Mouse (Mus musculus) embryonic facial prominence, embryonic 13.5 days (tissue): ENCODE measurements at regions not wholly inside any gene's neighbourhood (a gene's known extent, or its start where the extent isn't known, plus 50 kb on each side); places are given as distances from the start of the nearest gene placed in this dataset.

Experiments
- ATAC-seq: fragments of 200-750 bp; cut with Nextera tagmentation; 2 replicates; pipeline ENCODE4 v1.8.0; 2017; ENCODE audit warnings: low read depth; ENCODE audit not compliant: insufficient number of reproducible peaks, insufficient read depth, low FRiP score, low TSS enrichment
- H3K27ac ChIP-seq: fragments of 300-500 bp; sonication (generic); 2 replicates; pipeline ENCODE4 v1.5.1; 2015; ENCODE audit warnings: moderate library complexity, mild to moderate bottlenecking, inconsistent platforms
- H3K27me3 ChIP-seq: fragments of 300-500 bp; sonication (generic); 2 replicates; pipeline ENCODE4 v1.6.1; 2015; ENCODE audit warnings: mild to moderate bottlenecking, inconsistent platforms
- H3K36me3 ChIP-seq: fragments of 300-500 bp; sonication (generic); 2 replicates; pipeline ENCODE4 v1.6.1; 2015; ENCODE audit warnings: mild to moderate bottlenecking, inconsistent platforms
- H3K4me1 ChIP-seq: fragments of 300-500 bp; sonication (generic); 2 replicates; pipeline ENCODE4 v1.6.1; 2015; ENCODE audit warnings: inconsistent platforms
- H3K4me2 ChIP-seq: fragments of 300-500 bp; sonication (generic); 2 replicates; pipeline ENCODE4 v1.6.1; 2015; ENCODE audit warnings: moderate library complexity, mild to moderate bottlenecking, inconsistent platforms
- H3K4me3 ChIP-seq: fragments of 300-500 bp; sonication (generic); 2 replicates; pipeline ENCODE4 v1.5.1; 2015; ENCODE audit warnings: mild to moderate bottlenecking, inconsistent platforms
- H3K9ac ChIP-seq: fragments of 300-500 bp; sonication (generic); 2 replicates; pipeline ENCODE4 v1.6.1; 2015; ENCODE audit warnings: mild to moderate bottlenecking, inconsistent platforms
- H3K9me3 ChIP-seq: fragments of 300-500 bp; sonication (generic); 2 replicates; pipeline ENCODE4 v1.6.1; 2016; ENCODE audit warnings: inconsistent platforms
- WGBS: fragments of 180-500 bp; shearing (Covaris S2); methylation state at CpG from one replicate; pipeline ENCODE4 v1.1.7; 2015; ENCODE audit warnings: mixed read lengths; 5-methylcytosine and 5-hydroxymethylcytosine counted together

DNA sequence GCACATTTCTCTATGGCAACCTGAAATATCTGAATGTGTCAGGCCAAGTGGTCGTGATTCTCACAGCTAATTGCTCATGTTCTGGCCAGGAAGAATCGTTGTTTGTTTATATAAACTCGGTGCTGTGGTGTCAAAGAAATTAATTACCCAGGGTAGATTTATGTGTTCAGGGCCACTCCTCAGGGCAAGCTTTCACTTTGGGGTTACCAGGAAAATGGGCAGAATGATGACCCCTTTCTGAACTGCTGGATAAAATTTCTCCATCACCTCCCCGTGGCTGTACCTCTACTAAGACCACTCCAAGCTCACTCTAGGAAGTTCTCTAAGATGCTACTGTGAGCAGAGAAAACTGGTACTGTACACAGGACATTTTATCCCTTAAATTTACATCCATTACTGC, 460.1 kb downstream of the Meis1 start:
- no peaks in the 10 kb centered on the region for H3K36me3 ChIP-seq
- no peaks in the 10 kb centered on the region for H3K9me3 ChIP-seq
- no peak overlapping the region for H3K9ac ChIP-seq
- no peak overlapping the region for H3K4me2 ChIP-seq
- no peaks in the 10 kb centered on the region for H3K4me1 ChIP-seq
- H3K27me3 ChIP-seq: no peaks in the 10 kb centered on the region
- WGBS: 42% methylated on average over 4 of the region's 4 CpGs
- no peak overlapping the region for H3K4me3 ChIP-seq
- no peak overlapping the region for H3K27ac ChIP-seq
- no peak for ATAC-seq

DNA sequence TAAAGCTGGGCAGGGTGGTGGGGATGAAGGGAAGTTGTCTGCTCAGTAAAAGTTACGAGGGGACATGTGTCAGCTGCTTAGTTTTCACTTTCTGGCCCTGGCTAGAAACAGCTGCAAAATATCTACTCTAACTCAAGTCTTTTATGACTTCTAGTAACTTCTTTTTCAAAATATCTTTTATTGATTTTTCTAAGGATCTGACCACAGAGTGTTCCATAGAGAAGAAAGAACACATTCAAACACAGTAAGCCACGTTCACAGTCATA, 483.3 kb downstream of the Meis1 start:
- H3K27me3 ChIP-seq: no peaks in the 10 kb centered on the region
- 50% methylated on average over 2 of the region's 2 CpGs for WGBS
- H3K4me3 ChIP-seq: no peak overlapping the region
- H3K4me2 ChIP-seq: no peak overlapping the region
- no peaks in the 10 kb centered on the region for H3K4me1 ChIP-seq
- H3K36me3 ChIP-seq: no peaks in the 10 kb centered on the region
- no peak for ATAC-seq
- no peak overlapping the region for H3K27ac ChIP-seq
- no peak overlapping the region for H3K9ac ChIP-seq
- H3K9me3 ChIP-seq: no peaks in the 10 kb centered on the region

DNA sequence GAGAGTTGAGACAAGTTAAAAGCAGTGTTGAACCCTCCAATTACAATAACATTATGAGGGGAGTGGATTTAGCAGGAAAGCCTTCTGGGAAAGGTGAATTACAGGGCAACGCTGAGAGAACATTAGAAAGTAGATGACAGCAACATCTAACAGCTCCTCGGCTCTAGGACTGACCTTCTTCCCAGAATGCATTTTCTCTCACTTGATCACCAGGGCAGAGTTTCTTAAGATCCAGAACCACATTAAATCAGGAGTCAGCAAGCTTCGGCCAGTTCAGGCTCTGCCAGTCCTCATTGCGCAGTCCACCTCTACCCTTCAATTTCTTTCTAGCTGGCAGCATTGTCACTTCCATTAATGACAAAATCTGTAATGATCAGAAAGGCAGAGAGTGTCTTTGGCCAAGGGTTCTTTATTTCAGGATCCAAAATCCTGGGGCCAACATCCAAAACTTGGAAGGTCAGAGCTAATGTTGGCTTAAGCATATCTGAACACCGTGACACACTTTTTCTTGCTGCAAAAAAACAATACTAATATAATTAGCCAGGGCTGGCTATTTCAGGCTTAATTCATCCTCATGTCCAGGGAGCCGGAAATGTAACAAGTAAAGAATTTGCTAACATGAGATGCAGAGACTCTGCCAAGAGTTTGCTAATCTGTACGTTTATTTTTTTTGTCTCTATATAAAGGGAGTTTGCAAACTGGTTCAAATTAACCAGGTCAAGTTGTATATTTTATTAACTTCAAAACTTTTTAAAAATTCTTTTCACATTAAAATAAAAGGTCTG, 483.8 kb downstream of the Meis1 start:
- Histone ChIP-seq H3K27ac (no peak overlapping the region), H3K27me3 (no peaks in the 10 kb centered on the region), H3K9me3 (no peaks in the 10 kb centered on the region), H3K4me1 (no peaks in the 10 kb centered on the region), H3K36me3 (no peaks in the 10 kb centered on the region), H3K4me2 (no peak overlapping the region), H3K4me3 (no peak overlapping the region), H3K9ac (no peak overlapping the region)
- 63% methylated on average over 7 of the region's 7 CpGs for WGBS
- ATAC-seq: no peak

DNA sequence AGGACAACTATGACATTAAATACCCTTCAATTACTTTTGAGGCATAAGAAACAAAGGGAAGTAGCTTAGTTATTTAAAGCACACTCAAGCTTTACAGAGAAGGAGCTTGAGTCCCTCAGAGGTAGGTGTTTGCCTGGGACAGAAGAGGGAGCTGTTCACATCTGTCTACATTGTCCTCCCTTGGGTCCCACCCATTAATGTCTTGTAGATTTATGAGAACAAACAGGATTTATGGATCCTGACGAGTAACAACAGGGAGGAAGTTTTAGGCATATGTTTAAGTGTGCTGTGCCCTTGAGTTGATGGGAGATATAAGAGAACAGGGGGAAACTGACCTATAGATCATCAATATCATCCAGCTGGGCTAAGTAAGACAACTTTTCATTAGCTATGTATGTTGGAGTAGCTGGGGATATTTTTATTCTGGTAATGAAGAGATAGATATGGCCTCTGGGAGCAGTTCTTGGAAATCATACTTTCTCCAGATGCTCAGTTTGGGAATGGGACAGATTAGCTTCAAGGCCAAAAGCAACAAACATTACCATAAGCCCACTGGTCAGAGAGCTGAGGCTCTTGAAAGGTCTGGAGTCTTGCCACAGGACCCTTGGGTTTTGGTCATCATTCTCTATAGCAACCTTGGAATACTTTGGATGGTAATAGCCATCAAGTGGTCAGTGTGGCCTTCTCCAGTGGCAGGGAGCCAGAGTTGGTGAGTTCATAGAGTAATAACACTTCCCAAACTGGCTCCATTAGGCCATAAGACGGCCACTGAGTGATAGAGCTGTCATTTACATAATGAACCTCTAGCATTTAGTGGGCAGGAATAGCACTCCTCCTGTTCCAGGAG, 487.3 kb downstream of the Meis1 start:
- H3K4me3 ChIP-seq: no peak overlapping the region
- H3K9me3 ChIP-seq: no peaks in the 10 kb centered on the region
- no peaks in the 10 kb centered on the region for H3K4me1 ChIP-seq
- H3K27me3 ChIP-seq: no peaks in the 10 kb centered on the region
- no peak overlapping the region for H3K4me2 ChIP-seq
- 73% methylated on average over 2 of the region's 2 CpGs for WGBS
- H3K27ac ChIP-seq: no peak overlapping the region
- H3K36me3 ChIP-seq: no peaks in the 10 kb centered on the region
- no peak overlapping the region for H3K9ac ChIP-seq
- ATAC-seq: no peak

DNA sequence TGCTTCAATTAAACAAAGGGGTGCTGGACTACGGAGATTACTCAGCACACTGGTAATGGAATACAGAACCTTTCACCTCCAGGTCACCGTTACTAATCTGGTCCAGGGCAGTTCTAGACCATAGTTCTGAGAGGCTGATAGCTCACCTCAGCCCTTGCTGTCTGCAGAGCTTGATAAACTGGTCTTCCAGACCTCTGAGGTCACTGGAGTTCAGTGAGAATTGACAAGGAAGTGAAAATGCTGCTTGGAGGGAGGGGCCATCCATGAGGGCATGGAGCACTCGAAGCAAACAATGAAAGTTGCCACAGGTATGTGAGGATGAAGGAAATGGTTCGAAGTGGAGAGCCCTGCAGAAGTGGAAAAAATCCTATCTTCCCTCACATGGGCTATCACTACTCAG, 490.2 kb downstream of the Meis1 start:
- H3K4me2 ChIP-seq: no peak overlapping the region
- H3K27me3 ChIP-seq: no peaks in the 10 kb centered on the region
- H3K9ac ChIP-seq: no peak overlapping the region
- no peak overlapping the region for H3K4me3 ChIP-seq
- WGBS: 55% methylated on average over 4 of the region's 4 CpGs
- H3K4me1 ChIP-seq: no peaks in the 10 kb centered on the region
- no peak for ATAC-seq
- H3K36me3 ChIP-seq: no peaks in the 10 kb centered on the region
- no peaks in the 10 kb centered on the region for H3K9me3 ChIP-seq
- H3K27ac ChIP-seq: no peak overlapping the region

DNA sequence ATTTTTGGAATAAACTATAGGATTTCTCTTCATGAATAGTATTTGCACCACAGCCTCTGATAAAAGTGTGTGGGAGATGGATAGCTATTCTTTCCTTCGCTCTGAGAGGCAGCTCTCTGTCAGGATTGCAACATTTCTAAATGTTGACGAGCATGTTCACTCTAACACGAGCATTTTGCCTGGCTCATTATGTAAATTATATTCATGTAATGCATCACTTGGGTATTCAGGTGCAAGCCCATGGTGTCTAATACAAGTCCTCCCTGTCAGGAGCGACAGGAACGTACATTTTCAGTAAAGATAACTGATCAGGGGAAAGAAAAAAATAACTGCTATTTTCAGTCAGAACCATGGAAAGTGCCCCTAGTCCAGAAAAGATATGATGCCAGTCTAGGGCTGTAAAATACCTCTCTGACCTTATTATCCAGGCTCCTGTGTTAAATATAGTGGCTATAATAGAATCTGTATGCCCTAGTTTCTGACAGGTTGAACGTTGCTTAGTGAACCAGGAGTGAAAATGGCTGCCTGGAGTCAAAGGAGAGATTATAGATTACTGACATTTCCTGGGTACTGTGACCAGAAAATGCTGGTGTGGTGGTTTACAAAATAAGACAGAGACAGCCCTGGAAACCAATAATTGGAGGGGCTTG, 523.6 kb downstream of the Meis1 start:
- ATAC-seq: no peak
- H3K9ac ChIP-seq: no peak overlapping the region
- no peak overlapping the region for H3K27ac ChIP-seq
- no peak overlapping the region for H3K4me3 ChIP-seq
- H3K4me2 ChIP-seq: no peak overlapping the region
- H3K27me3 ChIP-seq: no peaks in the 10 kb centered on the region
- H3K9me3 ChIP-seq: no peaks in the 10 kb centered on the region
- 74% methylated on average over 6 of the region's 6 CpGs for WGBS
- H3K36me3 ChIP-seq: no peaks in the 10 kb centered on the region
- H3K4me1 ChIP-seq: 0 out of 2 replicates have a peak, but pooled peaks cover 5% of the 10 kb centered on the region

DNA sequence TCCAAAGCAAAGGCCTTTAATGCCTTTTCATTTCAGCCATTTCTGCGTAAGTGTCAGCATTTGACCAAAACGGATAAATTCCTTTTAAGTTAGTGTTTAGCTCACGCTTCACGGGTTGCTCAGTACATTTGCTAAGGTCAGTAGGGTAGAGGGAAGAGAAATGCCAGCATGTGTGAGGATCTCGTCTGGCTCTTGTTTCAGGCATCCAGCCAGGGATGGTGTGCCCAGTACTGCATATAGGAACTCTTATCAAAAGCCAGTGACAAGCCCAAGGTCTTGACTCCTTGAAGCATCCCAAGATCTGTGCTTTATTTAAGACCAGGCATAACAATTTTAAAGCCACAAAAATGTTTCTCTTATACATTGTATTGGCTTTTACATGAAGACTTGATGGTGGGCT, 524.8 kb downstream of the Meis1 start:
- H3K9me3 ChIP-seq: no peaks in the 10 kb centered on the region
- H3K36me3 ChIP-seq: no peaks in the 10 kb centered on the region
- no peak overlapping the region for H3K9ac ChIP-seq
- 72% methylated on average over 5 of the region's 5 CpGs for WGBS
- H3K4me2 ChIP-seq: no peak overlapping the region
- ATAC-seq: no peak
- no peaks in the 10 kb centered on the region for H3K27me3 ChIP-seq
- no peak overlapping the region for H3K4me3 ChIP-seq
- no peak overlapping the region for H3K27ac ChIP-seq
- H3K4me1 ChIP-seq: 0 out of 2 replicates have a peak, but pooled peaks cover 5% of the 10 kb centered on the region

DNA sequence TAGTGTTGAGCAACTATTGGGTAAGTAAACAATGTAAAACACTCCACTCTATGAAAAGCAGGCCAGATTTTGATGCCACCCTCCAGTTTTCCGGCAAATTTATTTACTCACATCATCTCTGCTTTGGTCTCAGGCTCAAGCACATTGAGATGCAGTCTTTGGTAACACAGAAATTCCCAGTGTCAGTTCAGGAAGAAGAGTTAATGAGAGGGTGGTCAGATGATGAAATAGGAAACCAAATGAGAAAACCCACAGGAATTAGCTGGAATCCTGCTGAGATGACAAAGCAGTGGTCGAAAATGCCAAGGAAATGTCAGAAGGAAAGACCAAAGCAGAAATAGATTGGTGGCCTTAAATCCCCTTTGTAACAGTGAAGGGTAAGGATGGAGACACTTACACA, 525.7 kb downstream of the Meis1 start:
- WGBS: 22% methylated on average over 2 of the region's 2 CpGs
- H3K4me1 ChIP-seq: 0 out of 2 replicates have a peak, but pooled peaks cover 5% of the 10 kb centered on the region
- no peaks in the 10 kb centered on the region for H3K27me3 ChIP-seq
- no peak overlapping the region for H3K9ac ChIP-seq
- H3K4me3 ChIP-seq: no peak overlapping the region
- ATAC-seq: no peak
- H3K27ac ChIP-seq: no peak overlapping the region
- no peaks in the 10 kb centered on the region for H3K36me3 ChIP-seq
- no peaks in the 10 kb centered on the region for H3K9me3 ChIP-seq
- H3K4me2 ChIP-seq: no peak overlapping the region

DNA sequence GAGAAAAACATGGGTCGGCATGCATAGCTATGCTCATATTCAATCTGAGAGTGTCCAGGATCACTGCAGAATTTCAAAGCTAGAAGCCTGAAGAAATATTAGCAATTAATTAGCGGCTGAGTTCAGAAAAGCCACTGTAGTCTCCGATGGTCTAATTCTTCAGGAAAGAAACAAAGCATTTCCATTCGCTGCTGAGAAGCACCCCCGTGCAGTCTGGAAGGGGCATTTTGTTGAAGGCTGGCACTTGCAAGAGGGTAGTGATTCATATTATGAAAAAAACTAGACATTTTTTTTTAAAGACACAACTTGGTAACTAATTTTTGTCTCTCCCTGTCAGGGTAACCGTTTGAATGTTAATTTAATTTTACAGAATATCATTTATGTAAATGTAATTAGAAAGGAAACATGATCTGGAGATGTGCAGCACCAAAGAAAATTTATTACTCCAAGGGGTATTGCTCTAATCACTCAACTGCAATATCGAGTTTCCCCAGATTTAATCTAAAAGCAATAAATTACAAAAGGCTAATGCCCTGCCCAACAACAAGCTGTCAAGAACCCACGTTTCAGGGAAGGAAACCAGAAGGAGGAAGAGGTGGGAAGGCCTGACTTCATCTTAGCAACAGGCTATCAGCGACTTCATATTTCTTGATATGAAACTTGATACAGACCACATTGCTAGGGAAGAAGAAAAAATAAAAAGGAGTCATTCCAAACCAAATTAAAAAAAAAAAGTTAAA, 529.1 kb downstream of the Meis1 start:
- Histone ChIP-seq H3K4me1 (0 out of 2 replicates have a peak, but pooled peaks cover 5% of the 10 kb centered on the region), H3K4me2 (no peak overlapping the region), H3K27ac (no peak overlapping the region), H3K27me3 (no peaks in the 10 kb centered on the region), H3K4me3 (no peak overlapping the region), H3K9ac (no peak overlapping the region), H3K9me3 (no peaks in the 10 kb centered on the region), H3K36me3 (no peaks in the 10 kb centered on the region)
- 56% methylated on average over 9 of the region's 9 CpGs for WGBS
- no peak for ATAC-seq

DNA sequence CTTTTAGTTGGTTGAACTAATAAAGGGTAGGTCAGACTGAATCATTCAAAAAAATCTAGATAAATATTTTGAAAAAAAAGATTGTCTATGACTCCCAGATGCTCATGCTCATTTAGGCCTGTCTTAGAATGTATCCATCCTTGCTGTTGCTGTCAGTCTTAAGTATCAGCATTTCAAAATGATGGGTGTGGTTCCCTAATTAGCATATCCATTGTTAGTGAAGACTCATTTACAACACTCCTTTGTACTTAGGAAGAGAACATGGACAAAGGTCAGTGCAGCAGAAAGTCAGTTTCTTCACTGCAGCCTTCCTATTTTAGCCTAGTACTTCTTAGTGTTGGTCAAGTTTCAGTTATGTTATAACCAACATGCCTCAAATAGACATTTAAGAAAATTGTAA, 525.2 kb upstream of the Etaa1 start:
- no peaks in the 10 kb centered on the region for H3K36me3 ChIP-seq
- no peak overlapping the region for H3K4me2 ChIP-seq
- H3K9ac ChIP-seq: no peak overlapping the region
- ATAC-seq: no peak
- H3K27ac ChIP-seq: no peak overlapping the region
- no peak overlapping the region for H3K4me3 ChIP-seq
- no peaks in the 10 kb centered on the region for H3K9me3 ChIP-seq
- H3K4me1 ChIP-seq: no peaks in the 10 kb centered on the region
- no peaks in the 10 kb centered on the region for H3K27me3 ChIP-seq

DNA sequence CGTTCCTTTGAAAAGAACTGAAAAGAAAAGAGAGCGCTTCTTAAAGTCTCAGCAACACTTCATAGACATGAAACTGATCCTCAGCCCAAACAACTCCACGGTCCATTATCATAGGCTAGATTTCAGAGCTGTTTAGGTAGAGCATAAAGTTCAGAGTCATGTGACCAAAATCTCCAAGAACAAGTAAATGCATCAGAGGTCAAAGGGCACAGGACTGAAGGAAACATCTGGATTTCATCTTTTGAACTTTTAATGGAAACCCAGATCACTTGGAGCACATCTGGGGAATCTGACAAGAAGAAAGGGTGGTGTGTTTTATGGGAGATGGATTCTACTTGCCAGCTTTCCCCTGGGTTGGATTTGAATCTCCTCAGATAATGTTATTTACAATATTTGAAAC, 497.6 kb upstream of the Etaa1 start:
- no peaks in the 10 kb centered on the region for H3K9me3 ChIP-seq
- WGBS: 33% methylated on average over 3 of the region's 3 CpGs
- H3K36me3 ChIP-seq: no peaks in the 10 kb centered on the region
- no peak overlapping the region for H3K9ac ChIP-seq
- no peak overlapping the region for H3K4me3 ChIP-seq
- no peak overlapping the region for H3K27ac ChIP-seq
- H3K4me1 ChIP-seq: no peaks in the 10 kb centered on the region; the same call in 1 of the 2 replicates
- no peaks in the 10 kb centered on the region for H3K27me3 ChIP-seq
- no peak overlapping the region for H3K4me2 ChIP-seq
- no peak for ATAC-seq
